Mouse (Mus musculus) Muller cell, postnatal 12 days (primary cell): ENCODE data around the gene Pqlc2.

Experiments
- DNase-seq: peaks from one replicate; pipeline ENCODE4 v3.0.0-alpha.2; 2015; ENCODE audit errors: inconsistent ontology term

Gene Pqlc2

GRCm38 (mm10) chr4:139305521-139305920 is 5.0 kb downstream of the Pqlc2 start:
- DNase-seq, result no peak

GRCm38 (mm10) chr4:139302241-139302640 is 8.3 kb downstream of the Pqlc2 start:
- DNase-seq, result no peak

GRCm38 (mm10) chr4:139301780-139302179 is 8.7 kb downstream of the Pqlc2 start:
- no peak for DNase-seq

GRCm38 (mm10) chr4:139298671-139299366 is 11.7 kb downstream of the Pqlc2 start:
- peak; percentile 52 for DNase-seq

- no peak for DNase-seq
Observed at GRCm38 (mm10) chr4:139297566-139297965, 12.9 kb downstream of the Pqlc2 start.

GRCm38 (mm10) chr4:139292038-139292437 is 18.5 kb downstream of the Pqlc2 start:
- no peak for DNase-seq

- no peak for DNase-seq
Observed at GRCm38 (mm10) chr4:139291099-139291498, 19.4 kb downstream of the Pqlc2 start.

GRCm38 (mm10) chr4:139289017-139289416 is 21.5 kb downstream of the Pqlc2 start:
- DNase-seq, result peak; percentile 49

GRCm38 (mm10) chr4:139287122-139287863 is 23.2 kb downstream of the Pqlc2 start:
- DNase-seq, result peak; percentile 86

GRCm38 (mm10) chr4:139286234-139286633 is 24.3 kb downstream of the Pqlc2 start:
- no peak for DNase-seq

- DNase-seq, result no peak
Observed at GRCm38 (mm10) chr4:139284877-139285276, 25.6 kb downstream of the Pqlc2 start.

- no peak for DNase-seq
Observed at GRCm38 (mm10) chr4:139282955-139283417, 27.5 kb downstream of the Pqlc2 start.

GRCm38 (mm10) chr4:139281791-139282345 is 28.6 kb downstream of the Pqlc2 start:
- no peak for DNase-seq

- DNase-seq, result no peak
Observed at GRCm38 (mm10) chr4:139280530-139280929, 30.0 kb downstream of the Pqlc2 start.

- no peak for DNase-seq
Observed at GRCm38 (mm10) chr4:139276411-139276810, 34.1 kb downstream of the Pqlc2 start.

GRCm38 (mm10) chr4:139274573-139274972 is 35.9 kb downstream of the Pqlc2 start:
- no peak for DNase-seq

- no peak for DNase-seq
Observed at GRCm38 (mm10) chr4:139272951-139273680, 37.4 kb downstream of the Pqlc2 start.

- DNase-seq, result no peak
Observed at GRCm38 (mm10) chr4:139271562-139271961, 38.9 kb downstream of the Pqlc2 start.

GRCm38 (mm10) chr4:139270168-139270567 is 40.3 kb downstream of the Pqlc2 start:
- no peak for DNase-seq

GRCm38 (mm10) chr4:139268242-139268641 is 42.3 kb downstream of the Pqlc2 start:
- DNase-seq, result no peak

- DNase-seq, result no peak
Observed at GRCm38 (mm10) chr4:139267335-139267734, 43.2 kb downstream of the Pqlc2 start.

- no peak for DNase-seq
Observed at GRCm38 (mm10) chr4:139266500-139266865, 44.0 kb downstream of the Pqlc2 start.
